Mouse (Mus musculus) embryonic facial prominence, embryonic 11.5 days (tissue): ENCODE results near the gene Arrdc3. TPM values are rescaled to one million over a fixed set of nuclear protein-coding genes. Genes with fewer than 3 reads are reported as not detected.

ENCODE experiments used
- ATAC-seq: fragments of 200-750 bp; cut with Nextera tagmentation; replicated peaks from 2 replicates; pipeline ENCODE4 v1.8.0; 2017; ENCODE audit warnings: low read depth; ENCODE audit not compliant: insufficient number of reproducible peaks, low FRiP score, low TSS enrichment
- DNase-seq: peaks from one replicate; pipeline ENCODE4 v3.0.0-alpha.2; 2015; ENCODE audit warnings: low spot score
- H3K27ac ChIP-seq: fragments of 300-500 bp; sonication (generic); replicated peaks from 2 replicates; pipeline ENCODE4 v1.5.1; 2014; ENCODE audit warnings: mild to moderate bottlenecking, low read depth, low read length, control low read depth
- H3K27me3 ChIP-seq: fragments of 300-500 bp; sonication (generic); 2 replicates; pipeline ENCODE4 v1.6.1; 2014; ENCODE audit warnings: mild to moderate bottlenecking, low read length, moderate library complexity, mixed read lengths; ENCODE audit not compliant: control insufficient read depth, insufficient read depth
- H3K36me3 ChIP-seq: fragments of 300-500 bp; sonication (generic); replicated peaks from 2 replicates; pipeline ENCODE4 v1.6.1; 2014; ENCODE audit warnings: low read depth, mild to moderate bottlenecking, low read length, moderate library complexity, mixed read lengths; ENCODE audit not compliant: control insufficient read depth, insufficient read depth
- H3K4me1 ChIP-seq: fragments of 300-500 bp; sonication (generic); 2 replicates; pipeline ENCODE4 v1.6.1; 2014; ENCODE audit warnings: low read length, mixed read lengths; ENCODE audit not compliant: control insufficient read depth, insufficient read depth
- H3K4me2 ChIP-seq: fragments of 300-500 bp; sonication (generic); 2 replicates; pipeline ENCODE4 v1.6.1; 2014; ENCODE audit warnings: low read depth, mild to moderate bottlenecking, control low read depth, low read length, moderate library complexity
- H3K4me3 ChIP-seq: fragments of 300-500 bp; sonication (generic); 2 replicates; pipeline ENCODE4 v1.5.1; 2014; ENCODE audit warnings: low read depth, low read length, control low read depth
- H3K9ac ChIP-seq: fragments of 300-500 bp; sonication (generic); replicated peaks from 2 replicates; pipeline ENCODE4 v1.6.1; 2014; ENCODE audit warnings: mild to moderate bottlenecking, control low read depth, low read length
- H3K9me3 ChIP-seq: fragments of 300-500 bp; sonication (generic); replicated peaks from 2 replicates; pipeline ENCODE4 v1.6.1; 2016; ENCODE audit warnings: mild to moderate bottlenecking, low read length, inconsistent platforms, mixed read lengths; ENCODE audit not compliant: control insufficient read depth
- WGBS: fragments of 180-500 bp; shearing (Covaris S2); extraction: QIAGEN DNeasy Blood & Tissue Kit; methylation state at CpG from one replicate; pipeline ENCODE4 v1.1.7; 2014; 5-methylcytosine and 5-hydroxymethylcytosine counted together
- polyA plus RNA-seq: library from polyadenylated mRNA; unstranded; fragments of >200 nt; fragmentation: Nextera tagmentation; extraction: Ambion mirVana; gene quantifications from 2 replicates; pipeline ENCODE4 v1.2.1, GENCODE M21; 2014

The Arrdc3 gene
- polyA plus RNA-seq, 1 experiment from 2014 or later: 90.6 TPM

GRCm38 (mm10) chr13:80898095-80898494 lies 14.9 kb downstream of the Arrdc3 start:
- WGBS: 85% methylated on average over 4 of the region's 4 CpGs
- Histone ChIP-seq H3K4me1 (no peaks in the 10 kb centered on the region), H3K9ac (no peak overlapping the region), H3K36me3 (peaks cover 4% of the 10 kb centered on the region), H3K27me3 (no peaks in the 10 kb centered on the region), H3K9me3 (no peaks in the 10 kb centered on the region), H3K4me3 (no peak overlapping the region), H3K27ac (no peak overlapping the region), H3K4me2 (no peak overlapping the region)
- ATAC-seq: no peak
- no peak for DNase-seq

DNA sequence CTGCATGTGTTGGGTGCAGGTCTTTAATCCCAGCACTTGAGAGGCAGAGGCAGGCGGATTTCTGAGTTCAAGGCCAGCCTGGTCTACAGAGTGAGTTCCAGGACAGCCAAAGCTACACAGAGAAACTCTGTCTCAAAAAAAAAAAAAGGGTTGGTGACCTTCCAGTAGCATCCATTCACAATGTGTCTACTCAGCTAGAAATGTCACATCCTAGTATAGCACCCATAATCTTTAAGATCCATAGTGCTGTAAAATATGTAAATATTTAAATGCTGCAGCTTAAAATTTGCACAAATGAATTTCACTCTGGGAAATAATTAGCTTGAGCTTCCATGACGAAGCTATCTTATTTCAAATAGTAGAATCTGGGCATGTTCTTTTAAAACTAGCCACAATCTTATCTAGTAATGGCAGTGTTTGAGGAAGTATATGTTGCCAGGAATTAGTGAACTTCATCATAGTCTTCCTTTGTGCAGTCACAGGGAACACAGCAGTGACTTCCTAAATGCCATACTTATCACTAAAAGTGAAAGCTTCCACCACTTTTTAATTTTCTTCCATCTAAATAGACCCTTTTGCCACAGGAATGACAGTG lies 16.3 kb downstream of the Arrdc3 start:
- no peaks in the 10 kb centered on the region for H3K9me3 ChIP-seq
- no peak overlapping the region for H3K4me2 ChIP-seq
- no peaks in the 10 kb centered on the region for H3K27me3 ChIP-seq
- no peak for ATAC-seq
- H3K9ac ChIP-seq: no peak overlapping the region
- 83% methylated on average over 2 of the region's 2 CpGs for WGBS
- no peaks in the 10 kb centered on the region for H3K36me3 ChIP-seq
- H3K4me3 ChIP-seq: no peak overlapping the region
- H3K4me1 ChIP-seq: no peaks in the 10 kb centered on the region
- DNase-seq: no peak
- H3K27ac ChIP-seq: no peak overlapping the region

GRCm38 (mm10) chr13:80901432-80901831 lies 18.2 kb downstream of the Arrdc3 start:
- DNase-seq (no peak), ATAC-seq (no peak)
- WGBS: 86% methylated on average over 4 of the region's 4 CpGs
- Histone ChIP-seq H3K4me2 (no peak overlapping the region), H3K4me3 (no peak overlapping the region), H3K27ac (no peak overlapping the region), H3K4me1 (no peaks in the 10 kb centered on the region), H3K27me3 (no peaks in the 10 kb centered on the region), H3K9me3 (no peaks in the 10 kb centered on the region), H3K36me3 (no peaks in the 10 kb centered on the region), H3K9ac (no peak overlapping the region)

GRCm38 (mm10) chr13:80902796-80903195 lies 19.6 kb downstream of the Arrdc3 start:
- DNase-seq (no peak), ATAC-seq (no peak)
- no peaks in the 10 kb centered on the region for H3K36me3 ChIP-seq
- no peak overlapping the region for H3K9ac ChIP-seq
- H3K4me2 ChIP-seq: no peak overlapping the region
- no peaks in the 10 kb centered on the region for H3K9me3 ChIP-seq
- H3K4me1 ChIP-seq: no peaks in the 10 kb centered on the region
- H3K27ac ChIP-seq: no peak overlapping the region
- H3K4me3 ChIP-seq: no peak overlapping the region
- WGBS: 89% methylated on average over 3 of the region's 3 CpGs
- H3K27me3 ChIP-seq: no peaks in the 10 kb centered on the region

GRCm38 (mm10) chr13:80913361-80913760 lies 30.2 kb downstream of the Arrdc3 start:
- no peaks in the 10 kb centered on the region for H3K4me1 ChIP-seq
- ATAC-seq: no peak
- H3K9me3 ChIP-seq: no peaks in the 10 kb centered on the region

DNA sequence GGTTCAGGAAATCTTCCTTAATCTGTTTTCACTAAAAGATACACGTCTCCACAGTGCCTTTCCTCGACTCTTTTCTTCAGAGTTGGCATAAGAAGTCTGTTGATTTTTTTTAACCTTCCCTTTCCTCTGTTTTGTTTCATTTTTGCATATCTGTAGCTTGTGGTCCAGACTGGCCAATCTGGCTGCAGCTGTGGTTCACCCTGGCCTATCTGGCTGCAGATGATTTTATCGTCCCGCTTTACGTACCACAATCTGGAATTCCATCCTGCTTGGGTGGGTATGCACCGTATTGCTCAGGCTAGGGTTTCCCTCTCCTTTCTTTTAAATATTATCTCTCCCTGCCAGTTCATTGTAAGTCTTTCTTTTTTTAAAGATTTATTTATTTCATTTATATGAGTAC lies 37.8 kb downstream of the Arrdc3 start:
- Histone ChIP-seq H3K27me3 (no peaks in the 10 kb centered on the region), H3K9me3 (no peaks in the 10 kb centered on the region), H3K36me3 (no peaks in the 10 kb centered on the region), H3K9ac (no peak overlapping the region), H3K4me1 (no peaks in the 10 kb centered on the region), H3K4me3 (no peak overlapping the region), H3K27ac (no peak overlapping the region), H3K4me2 (no peak overlapping the region)
- DNase-seq (no peak), ATAC-seq (no peak)
- WGBS: 87% methylated on average over 6 of the region's 6 CpGs

More at GRCm38 (mm10) chr13:80913361-80913760, 30.2 kb downstream of the Arrdc3 start:
- Histone ChIP-seq H3K27ac (no peak overlapping the region), H3K4me2 (no peak overlapping the region), H3K27me3 (no peaks in the 10 kb centered on the region), H3K4me3 (no peak overlapping the region), H3K36me3 (no peaks in the 10 kb centered on the region), H3K9ac (no peak overlapping the region)
- DNase-seq: no peak

DNA sequence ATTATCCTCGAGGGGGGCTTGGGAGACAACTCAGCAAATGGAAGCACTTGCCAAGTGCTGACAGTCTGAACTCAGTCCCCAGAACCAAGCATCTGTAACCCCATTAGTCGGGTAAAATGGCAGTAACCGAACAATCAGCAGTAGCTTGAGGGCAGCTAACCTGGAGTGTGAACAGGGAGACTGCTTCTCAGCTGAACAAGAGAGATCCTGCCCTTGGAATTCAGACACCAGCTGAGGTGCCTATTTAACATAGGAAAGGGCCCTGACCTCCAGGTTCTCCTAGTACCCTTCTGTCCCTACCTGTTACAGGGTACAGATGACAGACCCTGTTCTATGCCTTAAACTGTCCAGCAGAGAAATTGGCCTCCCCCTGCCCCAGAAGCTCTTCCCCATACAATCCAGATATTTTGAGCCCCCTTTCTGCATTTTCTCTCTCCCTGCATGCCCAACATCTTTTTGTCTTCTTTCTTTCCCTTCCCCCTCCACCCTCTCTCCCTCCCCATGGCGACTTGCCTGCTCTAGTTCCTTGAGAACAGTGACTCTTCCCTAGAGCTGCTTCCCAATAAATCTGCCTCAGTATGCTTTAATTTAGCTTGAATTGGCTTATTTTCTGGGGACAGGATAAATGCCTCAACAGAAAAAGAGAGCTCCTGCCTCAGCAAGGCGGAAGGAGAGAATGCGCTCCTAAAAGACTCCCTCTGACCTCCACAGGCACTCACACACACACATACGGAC lies 38.6 kb downstream of the Arrdc3 start:
- Histone ChIP-seq H3K27me3 (no peaks in the 10 kb centered on the region), H3K4me3 (no peak overlapping the region), H3K4me2 (no peak overlapping the region), H3K36me3 (no peaks in the 10 kb centered on the region), H3K27ac (no peak overlapping the region), H3K9ac (no peak overlapping the region), H3K4me1 (no peaks in the 10 kb centered on the region), H3K9me3 (no peaks in the 10 kb centered on the region)
- no peak for ATAC-seq
- 54% methylated on average over 7 of the region's 7 CpGs for WGBS
- DNase-seq: no peak

DNA sequence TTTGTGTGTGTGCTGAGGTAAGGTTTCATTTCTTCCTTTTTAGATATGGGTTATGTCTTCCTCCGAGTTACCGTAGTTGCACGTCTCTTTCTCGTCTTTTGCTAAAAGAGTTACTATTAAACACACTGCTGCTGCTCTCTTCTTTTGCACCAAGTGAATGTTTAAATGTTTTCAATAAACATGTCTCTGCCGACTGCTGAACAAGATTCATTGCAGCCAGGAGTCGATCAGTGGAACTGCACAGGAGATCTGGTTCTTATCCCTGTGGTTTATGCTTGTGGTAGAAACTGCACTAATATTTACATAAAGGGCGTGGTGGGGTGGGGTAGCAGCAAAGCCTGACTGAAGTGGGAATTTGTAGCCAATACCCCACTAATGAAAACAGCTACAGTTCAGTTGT lies 45.0 kb downstream of the Arrdc3 start:
- no peak for DNase-seq
- ATAC-seq: no peak
- Histone ChIP-seq H3K4me2 (no peak overlapping the region), H3K9ac (no peak overlapping the region), H3K4me1 (no peaks in the 10 kb centered on the region), H3K36me3 (no peaks in the 10 kb centered on the region), H3K27me3 (no peaks in the 10 kb centered on the region), H3K4me3 (no peak overlapping the region), H3K9me3 (no peaks in the 10 kb centered on the region), H3K27ac (no peak overlapping the region)
- WGBS: 79% methylated on average over 7 of the region's 7 CpGs
